Mouse (Mus musculus) right cerebral cortex, adult 18-20 months (tissue): ENCODE data around the gene Gm11077.

Experiments used
- DNase-seq: peaks from one replicate; pipeline ENCODE4 v3.0.0; 2022; ENCODE audit warnings: mixed read lengths

Gene Gm11077

GRCm38 (mm10) chr6:140729272-140729671 lies at the start of gene Gm11077:
TSS of gene Gm11077 (plus strand) at chr6:140729284.
- DNase-seq: no peak

GRCm38 (mm10) chr6:140680713-140681112 lies 48.4 kb upstream of the Gm11077 start:
- no peak for DNase-seq

DNA sequence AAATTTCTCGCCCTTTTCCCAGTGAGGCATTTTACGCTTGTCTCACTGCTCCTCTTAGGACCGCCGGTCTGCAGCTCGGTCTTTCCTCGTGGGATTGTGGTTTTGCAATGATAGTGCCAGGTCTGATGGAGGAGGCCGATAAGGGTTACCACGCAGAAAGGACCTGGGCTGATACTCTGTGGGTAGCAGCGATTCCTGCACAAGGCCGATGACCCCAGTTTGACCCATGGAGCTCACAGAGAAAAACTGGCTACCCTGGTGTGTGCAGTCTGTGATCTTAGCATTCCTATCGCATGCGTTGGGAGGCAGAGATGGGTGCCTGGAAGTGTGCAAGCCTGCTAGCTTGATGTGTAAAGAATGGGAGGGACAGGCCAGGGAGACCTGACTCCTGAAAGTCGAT lies 46.3 kb upstream of the Gm11077 start:
- DNase-seq: no peak

GRCm38 (mm10) chr6:140684403-140684802 lies 44.7 kb upstream of the Gm11077 start:
- no peak for DNase-seq

GRCm38 (mm10) chr6:140689617-140690404 lies 39.3 kb upstream of the Gm11077 start:
- no peak for DNase-seq

- no peak for DNase-seq
Observed at GRCm38 (mm10) chr6:140692160-140692559, 36.9 kb upstream of the Gm11077 start.

DNA sequence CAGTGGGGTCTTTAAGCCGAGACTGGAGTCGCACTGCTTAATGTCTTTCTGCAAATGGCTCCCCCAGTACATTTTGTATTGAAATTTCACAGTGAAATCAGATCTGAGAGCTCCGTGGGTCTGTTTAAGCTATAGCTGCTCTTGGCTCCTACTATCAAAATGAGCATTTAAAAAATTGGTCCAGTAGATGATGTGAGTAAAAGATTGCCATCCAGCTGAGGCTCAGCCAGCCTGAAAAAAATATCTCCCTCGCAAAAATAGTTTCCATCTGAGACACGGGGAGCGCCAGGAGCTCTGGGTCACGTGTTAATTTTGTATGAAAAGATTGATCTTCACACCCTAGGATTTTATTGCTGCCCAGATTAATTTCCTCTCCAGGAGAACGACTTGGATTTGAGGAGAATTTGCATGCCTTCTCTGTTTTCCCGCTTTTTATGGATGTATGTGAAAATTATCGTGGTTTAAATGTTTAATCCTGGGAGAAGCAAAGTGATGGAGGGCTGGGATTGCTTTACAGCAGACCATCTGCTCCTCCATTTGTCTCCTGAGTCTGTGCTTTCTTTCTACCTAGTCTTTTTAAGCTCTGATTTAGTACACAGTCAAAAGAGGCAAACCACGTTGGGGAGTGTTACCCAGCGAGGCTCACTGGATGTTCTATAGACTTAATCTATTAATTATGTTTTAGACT lies 32.7 kb upstream of the Gm11077 start:
- DNase-seq: no peak

DNA sequence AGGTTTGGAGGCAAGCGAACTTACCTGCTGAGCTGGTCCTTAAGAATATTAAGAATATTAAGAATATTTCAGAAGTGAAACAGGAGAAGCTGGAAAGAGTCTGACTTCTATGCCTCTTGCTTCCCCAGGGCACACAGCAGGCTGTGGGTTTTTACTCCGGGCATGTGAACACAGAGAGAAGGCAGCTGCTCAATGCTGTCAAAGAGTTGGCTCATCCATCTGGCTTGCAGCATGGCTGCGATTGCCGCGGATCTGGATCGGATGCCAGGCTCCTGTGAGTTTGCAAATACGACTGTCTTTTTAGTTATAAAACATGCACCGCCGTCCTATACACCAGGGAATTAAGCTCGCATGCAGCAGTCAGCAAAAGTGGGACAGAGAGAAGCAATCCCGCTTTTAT lies 31.1 kb upstream of the Gm11077 start:
- DNase-seq: peak; percentile 39

DNA sequence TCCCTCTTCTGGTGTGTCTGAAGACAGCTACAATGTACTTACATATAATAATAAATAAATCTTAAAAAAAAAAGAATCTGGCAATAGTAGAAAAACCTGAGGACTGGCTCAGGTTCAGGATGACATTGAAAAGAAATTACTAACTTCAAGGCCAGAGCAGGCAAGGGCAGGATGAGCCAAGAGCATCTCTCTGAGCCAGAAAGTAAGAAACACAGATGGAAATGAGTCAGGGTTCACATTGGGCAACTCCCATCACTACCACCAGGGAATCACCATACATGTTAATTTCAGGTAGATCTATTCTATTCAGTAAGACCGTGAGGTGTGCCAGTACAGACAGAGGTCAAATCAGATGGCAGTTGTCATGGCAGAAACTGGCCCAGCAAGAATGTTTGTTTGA lies 30.5 kb upstream of the Gm11077 start:
- no peak for DNase-seq

- no peak for DNase-seq
Observed at GRCm38 (mm10) chr6:140701259-140701658, 27.8 kb upstream of the Gm11077 start.

DNA sequence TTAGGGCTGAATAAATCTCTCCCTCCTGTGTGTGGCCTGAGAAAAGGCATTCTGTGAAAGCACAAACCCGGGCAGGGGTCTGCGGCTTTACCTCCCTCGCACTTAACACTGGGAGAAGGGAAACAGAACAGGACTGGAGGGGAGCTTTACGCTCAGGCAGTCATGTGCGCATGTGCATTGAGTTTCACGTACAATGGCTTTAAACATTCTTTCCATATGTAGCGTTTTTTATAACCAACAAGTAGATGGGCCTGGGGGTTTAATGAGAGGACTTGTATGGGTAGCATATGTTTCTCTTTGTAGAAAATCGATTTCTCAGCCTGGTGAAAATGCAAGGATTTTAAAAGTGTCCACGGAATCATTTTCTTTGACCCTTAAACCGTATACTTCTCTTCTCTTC lies 24.0 kb upstream of the Gm11077 start:
- no peak for DNase-seq

- DNase-seq: no peak
Observed at GRCm38 (mm10) chr6:140706056-140706455, 23.0 kb upstream of the Gm11077 start.

GRCm38 (mm10) chr6:140708059-140708458 lies 21.0 kb upstream of the Gm11077 start:
- no peak for DNase-seq

DNA sequence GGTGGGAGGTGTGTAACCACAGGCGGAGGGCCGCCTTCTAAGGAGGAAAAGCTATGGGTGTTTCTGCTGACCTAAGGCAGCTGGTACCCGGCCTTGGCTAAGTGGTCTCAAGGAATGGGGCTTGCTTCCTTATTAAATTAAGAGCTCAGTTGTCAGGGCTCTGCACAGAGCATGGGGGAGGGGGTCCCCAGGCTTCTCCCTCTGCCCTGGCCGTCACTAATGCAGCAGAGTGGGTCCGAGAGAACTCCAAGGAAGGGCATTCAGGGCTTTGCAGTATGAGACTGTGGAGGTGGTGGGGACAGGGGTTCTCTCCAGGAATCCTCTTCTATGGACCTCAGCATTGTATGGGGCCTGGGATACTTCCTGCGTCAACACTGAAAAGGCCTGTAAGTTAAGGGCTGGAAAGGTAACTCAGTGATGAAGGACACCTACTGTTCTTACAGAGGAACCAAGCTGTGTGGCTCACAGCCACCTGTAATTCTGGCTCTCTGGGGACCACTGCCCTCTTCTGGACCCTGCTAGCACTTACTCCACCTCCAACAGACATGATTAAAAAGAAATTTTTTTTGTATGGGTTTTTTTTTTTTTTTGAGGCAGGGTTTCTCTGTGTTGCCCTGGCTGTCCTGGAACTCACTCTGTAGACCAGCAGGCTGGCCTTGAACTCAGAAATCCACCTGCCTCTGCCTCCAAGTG lies 19.5 kb upstream of the Gm11077 start:
- no peak for DNase-seq

- peak; percentile 61 for DNase-seq
Observed at GRCm38 (mm10) chr6:140712754-140713153, 16.3 kb upstream of the Gm11077 start.

DNA sequence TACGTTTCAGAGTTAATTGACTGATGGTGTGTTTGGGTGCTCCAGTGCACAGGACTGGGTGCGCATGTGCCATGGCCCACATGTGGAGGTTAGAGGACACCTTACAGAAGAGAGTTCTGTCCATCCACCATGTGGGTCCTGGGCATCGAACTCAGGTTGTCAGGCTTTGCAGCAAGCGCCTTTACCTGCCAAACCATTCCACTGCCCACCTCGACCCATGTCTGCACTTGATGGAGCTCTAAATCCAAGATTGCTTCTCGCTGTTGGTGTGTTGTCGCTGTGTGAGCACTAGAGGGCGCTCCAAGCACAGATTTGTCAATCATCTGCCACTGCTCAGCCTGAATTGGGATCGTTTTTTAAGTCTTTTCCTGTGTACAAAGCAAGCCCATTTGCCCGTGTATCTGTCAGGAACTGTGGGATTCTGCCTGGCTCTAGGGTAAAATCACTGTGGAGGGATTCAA lies 14.1 kb upstream of the Gm11077 start:
- peak; percentile 60 for DNase-seq

GRCm38 (mm10) chr6:140722058-140722457 lies 7.0 kb upstream of the Gm11077 start:
- no peak for DNase-seq

- DNase-seq: no peak
Observed at GRCm38 (mm10) chr6:140730669-140731401, 1.8 kb downstream of the Gm11077 start.

- DNase-seq: peak; percentile 34
Observed at GRCm38 (mm10) chr6:140731402-140731730, 2.3 kb downstream of the Gm11077 start.

DNA sequence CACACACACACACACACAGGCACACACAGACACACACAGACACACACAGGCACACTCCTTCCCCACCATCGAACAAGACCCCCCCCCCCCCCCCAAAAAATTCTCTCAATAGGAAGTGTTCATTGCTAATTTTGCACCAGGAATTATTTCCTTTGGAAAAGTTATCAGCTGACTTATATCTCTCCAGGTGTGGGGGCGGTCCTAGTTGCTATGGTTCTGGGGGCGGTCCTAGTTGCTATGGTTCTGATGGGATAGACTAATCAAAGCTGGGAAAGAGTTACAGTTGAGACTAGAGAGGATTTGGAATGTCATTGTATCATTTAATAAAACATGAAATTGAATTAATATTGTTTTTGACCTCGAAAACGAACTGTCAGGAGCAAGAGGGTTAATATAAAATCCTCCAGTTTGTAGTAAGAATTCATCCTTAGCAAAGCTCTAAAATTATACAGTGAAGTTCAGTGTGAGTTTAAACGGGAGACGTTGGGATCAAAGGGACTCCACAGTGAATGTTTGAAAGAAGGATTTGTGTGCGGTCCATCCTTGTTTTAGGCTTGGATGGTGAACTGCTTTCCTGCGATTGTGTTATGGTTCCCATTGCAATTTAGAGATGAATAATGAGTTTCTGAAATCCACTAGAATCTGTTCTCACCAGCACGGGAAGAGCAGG lies 4.0 kb downstream of the Gm11077 start:
- peak; percentile 18 for DNase-seq

DNA sequence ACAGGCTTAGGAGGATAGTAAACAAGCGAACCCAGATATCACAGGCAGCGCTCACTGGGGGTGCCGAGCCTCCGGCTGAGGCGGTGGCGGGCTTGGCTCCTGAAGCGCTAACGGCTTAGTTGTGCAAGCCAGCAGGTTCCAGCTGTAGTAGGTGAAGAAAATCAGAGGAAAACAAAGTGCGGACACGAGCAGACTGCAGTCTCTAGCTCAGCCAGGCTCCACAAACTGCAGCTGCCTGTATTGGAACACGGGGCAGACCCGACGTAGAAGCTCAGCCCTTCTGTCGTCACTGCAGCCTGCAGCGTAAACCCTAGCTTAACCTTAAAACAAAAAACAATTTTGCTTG lies 4.5 kb downstream of the Gm11077 start:
- peak; percentile 29 for DNase-seq

DNA sequence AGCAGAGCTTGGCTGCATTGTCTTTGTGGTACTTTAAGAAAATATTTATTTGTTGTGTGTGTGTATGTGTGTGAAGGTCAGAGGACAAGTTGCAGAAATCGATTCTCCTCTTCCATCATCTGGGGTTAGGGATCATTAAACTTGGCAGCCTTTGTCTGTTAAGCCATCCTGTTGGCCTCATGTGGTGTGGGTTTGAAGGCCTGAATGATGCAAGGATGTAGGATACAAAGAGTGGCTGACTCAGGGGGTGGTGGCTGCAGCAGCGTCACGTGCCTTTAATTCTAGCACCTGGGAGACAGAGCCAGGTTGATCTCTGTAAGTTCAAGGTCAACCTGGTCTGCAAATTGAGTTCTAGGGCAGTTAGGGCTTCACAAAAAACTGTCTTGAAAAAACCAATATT lies 16.5 kb downstream of the Gm11077 start:
- no peak for DNase-seq

DNA sequence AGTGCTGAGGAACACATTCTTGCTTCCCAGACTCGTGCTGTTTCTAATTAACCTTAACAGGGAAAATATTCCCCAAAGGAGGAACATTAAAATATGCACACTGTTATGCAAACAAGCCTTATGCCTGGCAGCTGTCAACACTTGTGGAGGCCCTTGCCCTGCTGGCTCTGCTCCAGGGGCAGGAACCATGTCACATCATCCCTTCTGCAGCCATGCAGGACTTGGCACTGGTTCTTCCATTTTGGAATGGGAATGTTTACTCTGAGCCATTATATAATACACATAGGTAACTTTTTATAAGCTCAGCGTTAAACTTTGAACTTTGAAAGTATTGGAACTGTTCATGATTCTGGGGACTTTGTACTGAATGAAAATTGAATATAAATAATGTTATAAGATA lies 18.5 kb downstream of the Gm11077 start:
- no peak for DNase-seq
